Mouse (Mus musculus) common myeloid progenitor, adult 5-6 weeks (primary cell): Measurements from ENCODE around the gene Lat2. TPM values are rescaled to one million over a fixed set of nuclear protein-coding genes. Genes with fewer than 3 reads are reported as not detected.
"Not testable (repeated sequence)": the region's sequence is repeated elsewhere in the genome, so short reads cannot be mapped to it uniquely, and the experiment has no call there.

Experiments
- ATAC-seq: replicated peaks from 2 replicates; pipeline ENCODE4 v1.8.0; 2016; ENCODE audit warnings: low read depth, mild to moderate bottlenecking, moderate TSS enrichment, inconsistent platforms; ENCODE audit not compliant: poor library complexity, severe bottlenecking
- total RNA-seq: library from RNA; stranded (forward); fragments of 200-1000, 187-1606 nt; gene quantifications from 2 replicates; pipeline ENCODE4 v1.2.3, GENCODE M21; 2017

The Lat2 gene
- total RNA-seq = 50.2 and 65.4 TPM in 2 replicates

DNA sequence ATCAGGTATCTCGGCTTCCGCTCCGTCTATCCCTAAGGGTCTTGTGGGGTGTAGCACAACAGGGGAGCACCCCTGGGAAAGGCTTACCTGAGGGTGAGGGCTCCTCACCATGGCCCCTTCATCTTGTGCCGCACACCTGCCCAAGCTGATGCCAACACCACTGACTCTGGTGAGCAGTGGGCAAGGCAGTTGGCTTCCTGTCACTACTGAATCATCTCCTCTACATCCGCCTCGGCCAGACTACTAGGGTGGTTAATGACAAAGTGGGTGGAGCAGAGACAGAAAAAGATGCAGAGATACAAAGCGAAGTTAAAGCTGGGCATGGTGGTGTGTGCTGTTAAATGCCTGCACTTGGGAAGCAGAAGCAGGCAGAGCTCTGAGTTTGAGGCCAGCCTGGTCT, at the start of gene Lat2:
Gene Lat2 (minus strand): TSS at position 224 of the 400 bp plus-strand sequence.
- peak; percentile 43 for ATAC-seq

DNA sequence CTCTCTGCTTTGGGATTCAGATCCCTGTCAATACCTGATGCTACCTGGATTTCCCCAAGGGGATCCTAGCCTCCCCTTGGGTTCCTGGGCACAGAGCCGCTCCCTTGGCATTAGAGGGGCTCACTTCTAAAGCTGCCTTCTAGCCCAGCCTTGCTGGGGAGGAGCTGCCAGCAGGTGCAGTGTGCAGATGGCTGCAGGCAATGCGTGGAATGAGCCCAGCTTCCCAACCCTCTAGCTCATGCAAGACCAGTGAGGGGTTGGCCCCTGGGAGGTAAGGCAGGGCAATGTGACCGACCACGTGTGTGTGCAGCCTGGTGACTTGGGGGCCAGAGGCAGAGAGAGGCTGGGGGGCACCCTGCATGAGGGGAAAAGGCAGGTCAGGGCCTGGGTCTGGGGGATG, 41.9 kb upstream of the Lat2 start:
- no peak for ATAC-seq

DNA sequence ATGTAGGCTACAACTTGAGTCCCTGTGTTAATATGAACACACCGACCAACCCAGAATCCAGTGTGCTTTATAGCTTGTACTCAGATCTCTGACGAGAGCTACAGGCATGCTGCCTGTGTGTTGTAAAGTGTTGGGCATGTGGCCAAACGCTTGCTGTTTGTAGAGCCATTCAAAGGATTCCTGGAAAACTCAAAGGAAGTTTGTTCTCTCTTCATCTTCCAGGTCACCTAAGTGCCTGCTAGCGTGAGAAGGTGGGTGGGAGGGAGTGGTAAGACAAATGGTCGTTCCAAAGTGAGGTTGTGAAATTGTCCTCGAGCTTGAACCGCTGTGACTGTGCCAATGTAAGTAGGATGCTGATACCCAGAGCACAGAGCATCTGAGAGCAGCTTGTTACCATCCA, 37.2 kb upstream of the Lat2 start:
- no peak for ATAC-seq

DNA sequence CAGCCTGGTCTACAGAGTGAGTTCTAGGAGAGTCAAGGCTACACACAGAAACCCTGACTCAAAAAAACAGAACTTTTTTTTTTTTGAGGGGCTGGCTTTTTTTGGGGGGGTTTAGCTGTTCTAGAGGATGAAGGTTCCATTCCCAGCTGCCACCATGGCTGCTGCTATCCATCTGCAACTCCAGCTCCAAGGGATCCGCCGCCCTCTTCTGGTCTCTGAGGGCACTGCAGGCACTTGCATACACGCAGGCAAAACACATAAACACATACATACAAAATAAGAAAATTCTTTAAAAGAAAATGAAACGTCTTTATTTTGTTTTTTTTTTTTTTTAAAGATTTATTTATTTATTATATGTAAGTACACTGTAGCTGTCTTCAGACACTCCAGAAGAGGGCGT, 36.1 kb upstream of the Lat2 start:
- ATAC-seq = peak; percentile 82

DNA sequence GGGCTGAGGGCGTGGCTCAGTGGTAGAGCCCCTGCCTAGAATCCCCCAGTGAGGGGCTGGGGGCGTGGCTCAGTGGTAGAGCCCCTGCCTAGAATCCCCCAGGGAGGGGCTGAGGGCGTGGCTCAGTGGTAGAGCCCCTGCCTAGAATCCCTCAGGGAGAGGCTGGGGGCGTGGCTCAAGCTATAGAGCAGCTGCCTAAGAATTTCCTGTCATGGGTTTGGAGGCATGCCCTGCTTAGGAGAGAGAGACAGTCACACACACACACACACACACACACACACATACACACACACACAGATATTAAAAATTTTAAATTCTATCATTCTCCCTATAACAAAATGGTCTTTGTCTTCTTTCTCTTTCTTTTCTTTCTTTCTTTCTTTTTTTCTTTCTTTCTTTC, 34.2 kb upstream of the Lat2 start:
- not testable (repeated sequence) for ATAC-seq

DNA sequence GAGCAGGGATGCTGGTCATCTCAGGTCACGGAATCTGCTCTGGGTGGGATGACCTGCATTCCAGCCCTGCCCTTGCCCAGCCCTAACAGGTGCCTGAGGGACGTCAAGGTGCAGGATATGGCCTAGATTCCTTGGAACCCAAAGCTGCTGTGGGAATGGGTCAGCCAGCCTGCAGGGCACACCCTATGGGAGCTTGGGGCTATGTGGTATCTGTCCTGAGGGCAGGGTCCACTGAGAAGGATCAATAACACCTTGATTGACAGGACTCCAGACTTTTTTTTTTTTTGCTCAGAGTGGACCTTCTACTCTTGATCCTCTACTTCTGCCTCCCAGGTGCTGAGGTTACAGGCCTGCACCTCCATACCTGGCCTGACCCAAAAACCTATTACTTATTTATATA, 32.6 kb upstream of the Lat2 start:
- ATAC-seq = no peak

DNA sequence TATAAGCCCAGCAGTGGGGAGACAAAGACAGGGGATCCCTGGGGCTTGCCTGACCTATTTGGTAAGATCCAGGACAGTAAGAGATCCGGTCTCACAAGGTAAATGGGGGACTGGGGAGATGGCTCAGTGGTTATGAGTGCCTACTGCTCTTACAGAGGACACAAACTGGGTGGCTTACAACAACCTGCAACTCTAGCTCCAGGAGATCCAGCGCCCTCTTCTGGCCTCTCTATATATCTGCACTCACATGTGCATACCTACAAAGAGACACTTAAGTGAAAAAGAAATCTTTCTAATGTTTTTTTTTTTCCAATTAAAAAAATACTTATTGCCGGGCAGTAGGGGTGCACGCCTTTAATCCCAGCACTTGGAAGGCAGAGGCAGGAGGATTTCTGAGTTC, 31.6 kb upstream of the Lat2 start:
- ATAC-seq = no peak

DNA sequence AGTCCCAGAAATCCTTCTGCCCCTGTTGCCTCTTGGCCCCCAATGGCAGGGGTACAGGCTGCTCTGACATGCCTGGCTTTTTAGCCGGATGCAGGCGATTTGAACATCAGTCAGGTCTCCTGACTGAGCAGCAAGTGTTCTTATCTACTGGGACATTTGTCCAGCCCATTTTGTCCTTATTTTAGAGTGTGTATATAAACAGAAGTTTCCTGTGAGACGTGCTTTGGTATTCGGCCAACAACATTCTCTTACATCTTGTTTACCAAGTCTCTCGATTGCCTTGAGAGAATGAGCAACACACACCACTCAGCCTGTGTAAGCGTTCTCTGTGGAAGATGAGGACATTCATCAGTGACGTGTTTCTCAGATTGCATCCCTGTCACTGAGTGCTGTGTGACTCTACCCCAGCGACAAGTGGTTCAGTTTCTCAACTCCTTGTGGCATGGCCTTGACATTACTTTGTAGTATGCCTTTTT, 29.9 kb upstream of the Lat2 start:
- no peak for ATAC-seq

DNA sequence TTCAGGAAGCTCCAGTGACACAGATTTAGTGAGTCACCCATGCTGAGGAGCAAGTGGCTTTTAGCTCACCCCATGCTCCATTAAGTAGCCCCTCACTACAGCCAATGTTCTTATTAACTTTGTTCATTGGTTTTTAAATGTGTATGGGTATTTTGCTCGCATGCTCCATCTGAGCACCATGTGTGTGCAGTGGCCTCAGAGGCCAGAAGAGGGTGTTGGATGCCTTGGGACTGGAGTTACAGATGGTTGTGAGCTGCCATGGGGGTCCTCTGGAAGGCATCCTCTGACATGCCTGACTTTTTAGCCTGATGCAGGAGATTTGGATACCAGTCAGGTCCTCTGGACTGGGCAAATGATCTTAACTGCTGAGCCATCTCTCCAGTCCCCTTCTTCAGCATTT, 29.3 kb upstream of the Lat2 start:
- no peak for ATAC-seq

DNA sequence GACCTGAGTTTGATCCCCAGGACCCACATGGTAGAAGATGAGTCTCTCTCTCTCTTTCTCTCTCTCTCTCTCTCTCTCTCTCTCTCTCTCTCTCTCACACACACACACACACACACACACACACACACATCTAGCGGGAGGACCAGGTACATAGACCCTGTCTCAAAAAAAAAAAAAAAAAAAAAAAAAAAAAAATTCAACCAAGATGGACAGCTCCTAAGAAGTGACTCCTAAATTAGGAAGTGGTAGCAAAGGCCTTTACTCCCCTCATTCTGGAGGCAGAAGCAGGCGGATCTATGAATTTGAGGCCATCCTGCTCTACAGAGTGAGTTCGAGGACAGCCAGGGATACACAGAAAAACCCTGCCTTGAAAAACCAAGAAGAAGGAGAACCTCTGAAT, 25.5 kb upstream of the Lat2 start:
- ATAC-seq = no peak

DNA sequence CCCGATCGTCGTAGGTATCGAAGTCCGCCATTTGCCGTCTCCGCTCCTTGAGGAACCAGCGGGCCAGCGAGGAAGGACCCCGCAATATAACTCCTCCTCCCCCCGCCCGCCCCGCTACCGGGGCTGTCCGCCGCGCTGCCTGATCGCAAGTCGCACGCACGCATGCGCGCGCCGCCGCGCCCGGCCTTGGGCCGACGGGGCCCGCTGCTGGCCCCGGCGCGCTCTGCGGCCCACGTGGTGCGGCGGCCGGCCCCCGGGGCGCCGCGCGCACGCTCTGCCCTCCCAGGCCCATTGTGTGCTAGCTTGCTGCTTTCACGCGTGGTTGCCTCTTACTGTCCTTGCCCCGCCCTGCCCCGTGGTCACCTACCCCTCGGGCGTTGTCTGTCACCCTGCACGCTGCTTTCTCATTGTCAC, 24.5 kb upstream of the Lat2 start, which contains the start of gene Eif4h:
Gene Eif4h (minus strand): TSS at position 222 of the 414 bp plus-strand sequence.
- ATAC-seq = peak; percentile 89

DNA sequence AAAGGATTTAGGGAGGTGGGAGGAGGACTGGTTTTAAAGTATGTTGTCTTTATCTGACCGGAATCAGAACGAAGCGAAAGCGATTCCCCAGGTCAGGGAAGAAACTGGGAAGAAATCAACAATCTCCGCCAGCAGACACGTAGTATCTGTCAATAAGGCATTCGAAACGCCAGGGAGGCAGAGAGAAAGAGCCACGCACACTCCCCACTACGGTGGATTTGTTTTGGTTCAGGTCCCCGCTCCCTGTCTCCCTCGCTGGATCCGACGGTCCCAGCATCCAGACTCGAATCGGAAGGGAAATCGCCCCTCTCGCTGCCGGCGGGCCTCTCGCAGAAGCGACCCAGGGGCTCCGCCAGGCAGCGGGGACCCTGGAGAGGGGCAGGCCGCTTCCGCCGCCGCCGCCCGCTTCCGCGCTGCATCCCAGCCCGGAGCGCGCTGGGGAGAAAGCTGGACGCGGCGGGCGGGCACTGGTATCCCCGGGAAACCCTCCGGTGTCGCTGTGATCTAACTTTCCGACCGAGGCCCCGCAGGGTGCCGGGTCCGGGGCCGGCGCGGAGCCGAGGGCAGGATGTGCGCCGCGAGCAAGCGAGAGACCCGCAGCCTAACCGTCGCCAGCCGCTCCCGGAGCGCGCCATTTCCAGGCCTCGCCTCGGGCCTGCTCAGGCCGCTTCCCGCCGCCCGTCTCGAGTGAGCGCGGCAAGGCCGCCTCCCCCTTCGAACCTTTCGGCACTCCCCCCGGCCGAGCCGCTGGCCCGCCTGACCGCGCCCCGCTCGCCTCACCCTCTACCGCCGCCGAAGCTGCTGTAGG, 23.8 kb upstream of the Lat2 start:
- no peak for ATAC-seq

DNA sequence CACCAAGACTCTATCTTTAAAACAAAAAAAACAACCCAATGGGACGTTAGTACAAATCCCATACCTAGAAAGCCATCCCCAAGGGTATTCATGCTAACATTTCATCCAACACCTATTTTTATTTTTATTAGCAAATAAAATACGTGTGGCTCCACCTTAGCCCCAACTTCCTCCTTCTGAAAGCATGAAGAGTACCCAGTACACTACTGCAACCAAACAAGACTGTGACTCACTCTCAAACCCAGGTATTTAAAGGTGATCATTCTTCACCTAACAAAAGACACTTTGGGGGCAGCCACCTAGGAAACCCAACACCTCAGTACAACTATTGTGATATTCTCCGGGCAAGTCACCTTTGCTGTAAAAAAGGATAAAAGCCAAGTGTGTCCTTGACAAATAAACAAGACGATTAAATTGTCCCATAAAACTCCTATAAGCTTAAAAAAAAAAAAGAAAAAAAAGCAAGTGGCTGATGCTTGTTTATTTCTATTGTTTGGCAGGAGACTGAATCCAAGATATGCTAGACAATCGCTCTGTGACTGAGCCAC, 23.1 kb upstream of the Lat2 start:
- no peak for ATAC-seq

DNA sequence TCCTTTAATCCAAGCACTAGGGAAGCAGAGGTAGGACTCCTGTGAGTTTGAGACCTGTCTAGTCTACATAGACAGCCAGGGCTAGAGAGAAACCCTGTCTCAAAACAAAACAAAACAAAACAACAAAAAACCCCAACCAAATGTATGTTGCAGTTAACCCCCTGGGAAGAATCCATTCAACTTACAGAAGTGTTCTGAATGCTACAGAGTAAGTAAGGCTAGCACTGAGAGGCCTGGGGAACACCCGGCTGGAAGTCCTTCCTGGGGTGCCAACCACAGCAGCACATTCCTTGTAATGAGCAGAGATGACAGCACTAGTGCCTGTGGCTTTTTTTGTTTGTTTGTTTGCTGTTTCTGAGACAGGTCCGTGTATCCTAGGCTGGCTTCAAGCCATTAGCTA, 18.0 kb upstream of the Lat2 start:
- ATAC-seq = no peak

DNA sequence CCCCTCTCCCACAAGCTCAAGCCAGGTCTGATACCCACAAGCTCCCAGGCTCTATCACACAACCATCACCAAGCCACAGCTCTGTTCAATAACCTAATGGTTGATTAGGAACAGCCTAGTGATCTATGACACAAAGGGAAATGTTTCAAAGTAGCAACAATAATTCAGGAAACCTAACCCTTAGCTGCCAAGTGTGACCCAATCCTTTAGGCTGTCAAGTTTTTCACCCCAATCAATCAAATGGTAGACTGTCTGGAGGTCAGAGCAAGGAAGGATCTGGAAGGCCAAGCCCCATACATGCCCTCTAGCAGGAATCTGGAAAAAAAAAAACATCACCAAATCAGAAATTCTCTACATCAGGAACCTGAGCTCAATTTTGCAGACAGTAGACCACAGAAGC, 16.0 kb upstream of the Lat2 start:
- no peak for ATAC-seq

DNA sequence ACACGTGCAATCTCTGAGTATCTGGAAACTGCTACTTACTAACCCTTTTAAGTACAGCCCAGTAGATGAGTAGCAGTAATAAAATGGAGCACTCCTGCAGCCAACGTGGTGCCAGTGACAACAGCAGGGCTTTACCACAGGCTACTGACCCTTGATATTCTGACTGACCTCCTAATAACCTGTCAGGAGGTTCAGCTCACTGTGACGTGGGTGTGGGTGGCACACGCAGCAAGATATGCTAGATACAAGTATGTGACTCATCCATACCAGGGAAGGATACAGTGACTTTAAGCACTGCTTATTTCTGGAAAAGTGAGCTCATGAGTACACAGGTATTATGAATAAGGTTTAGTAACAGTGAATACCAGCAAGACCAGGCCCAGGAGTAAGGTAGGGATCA, 14.7 kb upstream of the Lat2 start:
- no peak for ATAC-seq

DNA sequence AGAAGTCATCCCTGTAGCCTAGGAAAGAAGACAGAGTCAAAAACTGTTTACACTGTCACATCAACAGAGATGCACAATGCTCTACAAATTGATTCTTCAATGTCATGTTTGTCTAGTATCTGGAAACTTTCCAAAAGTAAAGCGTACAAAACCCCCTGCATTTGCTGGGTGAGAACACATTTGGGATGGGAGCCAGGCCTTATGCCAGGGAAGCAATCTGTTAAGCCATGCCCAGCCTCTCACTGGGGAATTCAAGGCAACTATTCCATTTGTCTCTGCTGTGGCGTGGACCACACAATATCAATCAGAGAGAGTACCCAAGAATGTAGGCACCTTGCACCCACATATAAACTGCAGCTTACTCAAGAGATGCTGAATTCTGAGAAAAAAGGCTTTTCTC, 7.2 kb upstream of the Lat2 start:
- ATAC-seq = no peak

DNA sequence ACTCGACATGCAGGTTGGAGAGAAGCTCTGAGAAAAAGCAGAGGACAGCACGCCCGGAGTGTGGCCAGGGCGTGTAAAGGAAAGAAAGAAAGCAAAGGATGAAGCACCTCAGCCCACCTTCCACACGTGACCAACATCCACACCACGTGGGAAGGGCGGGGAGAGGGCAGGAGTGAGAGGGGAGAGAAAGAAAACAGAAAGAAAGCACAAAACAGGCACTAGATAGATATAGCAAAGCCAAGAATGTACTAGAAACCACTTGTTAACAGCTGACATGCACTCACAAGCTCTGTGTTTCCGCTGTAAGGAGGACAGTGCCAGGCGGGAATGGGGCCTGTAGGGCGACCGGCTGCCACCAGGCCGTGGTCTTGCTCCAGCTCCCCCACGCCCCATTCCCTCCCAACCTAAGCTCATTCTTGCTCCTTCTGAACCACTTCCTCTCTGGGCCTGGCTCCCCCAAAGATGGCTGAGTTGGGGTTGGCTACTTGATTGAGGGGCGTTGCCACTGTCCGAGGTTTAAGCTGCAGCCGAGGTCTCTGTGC, 6.3 kb upstream of the Lat2 start:
- no peak for ATAC-seq

DNA sequence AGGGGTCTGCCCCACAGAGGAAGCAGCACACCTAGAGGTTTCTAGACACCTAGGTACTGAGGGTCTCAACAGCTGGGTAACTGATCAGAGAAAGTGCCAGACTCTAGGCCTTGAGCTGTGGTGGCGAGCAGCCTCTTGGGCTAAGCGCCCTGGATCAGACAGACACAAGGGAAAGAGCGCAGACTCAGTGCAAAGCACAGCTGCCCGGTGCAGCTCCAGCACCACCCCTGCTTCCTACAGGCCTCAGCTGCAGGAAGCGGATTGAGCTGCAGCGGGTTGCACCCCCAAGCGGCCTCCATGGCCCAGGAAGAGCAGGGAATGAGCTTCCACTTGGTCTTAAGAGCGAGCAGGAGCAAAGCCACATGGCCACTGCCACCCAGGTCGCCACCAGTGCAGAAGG, 5.6 kb upstream of the Lat2 start:
- ATAC-seq = no peak

DNA sequence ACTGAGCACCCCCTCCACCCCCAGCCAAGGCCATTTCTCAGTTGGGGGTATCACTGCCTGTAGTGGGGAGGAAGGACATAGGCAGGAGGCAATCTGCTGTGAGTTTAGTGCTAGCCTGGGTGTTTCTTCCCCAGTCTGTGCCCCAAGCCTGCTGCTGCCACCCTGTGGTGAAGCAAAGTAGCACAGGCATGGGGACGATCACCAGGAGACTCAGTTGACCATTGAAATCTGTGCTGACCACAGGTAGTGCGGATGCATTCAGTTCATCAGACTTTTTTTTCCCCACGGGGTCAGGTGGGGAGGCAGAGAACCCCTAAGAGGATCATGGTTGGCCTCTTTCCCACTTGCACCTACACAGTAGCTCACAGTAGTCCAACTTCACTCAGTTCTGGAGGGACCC, 2.2 kb upstream of the Lat2 start:
- ATAC-seq = peak; percentile 33

DNA sequence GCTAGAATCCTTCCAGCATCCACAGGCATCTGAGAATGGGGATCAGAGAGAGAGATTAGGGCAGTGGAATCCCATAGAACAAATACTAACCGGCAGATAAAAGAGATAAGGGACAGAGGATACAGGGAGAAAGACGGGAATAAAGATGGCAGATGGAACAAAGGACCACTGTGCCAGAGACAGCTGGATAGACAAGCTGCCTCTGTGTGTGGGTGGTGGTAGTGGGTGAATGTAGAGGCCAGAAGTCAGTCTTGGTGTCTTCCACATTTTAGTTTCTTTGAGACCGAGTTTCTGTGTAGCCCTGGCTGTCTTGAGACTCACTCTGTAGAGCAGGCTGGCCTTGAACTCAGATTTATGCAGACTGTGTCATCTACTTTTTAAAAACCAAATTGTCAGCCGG, 955 bp upstream of the Lat2 start:
- no peak for ATAC-seq

DNA sequence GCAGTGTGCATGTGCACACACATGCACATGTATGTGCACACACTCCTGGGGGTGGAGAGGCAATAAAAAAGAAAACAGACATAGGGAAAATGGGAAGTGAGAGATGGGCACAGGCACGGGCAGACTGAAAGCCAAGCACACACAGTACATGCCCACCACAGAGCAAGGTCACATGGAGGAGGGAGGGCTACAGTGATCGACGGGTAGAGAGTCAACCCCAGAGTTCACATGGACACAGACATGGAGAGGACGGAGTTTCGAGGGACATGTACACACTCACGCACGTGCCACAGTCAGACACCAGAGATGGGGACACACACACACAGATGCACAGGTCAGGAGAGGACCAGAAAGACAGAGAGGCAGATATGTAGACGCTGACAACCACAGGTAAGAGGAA, 555 bp upstream of the Lat2 start:
- ATAC-seq = peak; percentile 30
